Mouse (Mus musculus) cerebellum, adult 9-10 months (tissue): ENCODE measurements at regions not wholly inside any gene's neighbourhood (a gene's known extent, or its start where the extent isn't known, plus 50 kb on each side); places are given as distances from the start of the nearest gene placed in this dataset.

Source experiments
- DNase-seq: peaks from one replicate; pipeline ENCODE4 v3.0.0; 2022

GRCm38 (mm10) chr13:83112741-83113140 is 391.1 kb upstream of the Mef2c start:
- DNase-seq = peak; percentile 10

- DNase-seq = no peak
Measured at GRCm38 (mm10) chr13:83113808-83114207, 390.0 kb upstream of the Mef2c start.

DNA sequence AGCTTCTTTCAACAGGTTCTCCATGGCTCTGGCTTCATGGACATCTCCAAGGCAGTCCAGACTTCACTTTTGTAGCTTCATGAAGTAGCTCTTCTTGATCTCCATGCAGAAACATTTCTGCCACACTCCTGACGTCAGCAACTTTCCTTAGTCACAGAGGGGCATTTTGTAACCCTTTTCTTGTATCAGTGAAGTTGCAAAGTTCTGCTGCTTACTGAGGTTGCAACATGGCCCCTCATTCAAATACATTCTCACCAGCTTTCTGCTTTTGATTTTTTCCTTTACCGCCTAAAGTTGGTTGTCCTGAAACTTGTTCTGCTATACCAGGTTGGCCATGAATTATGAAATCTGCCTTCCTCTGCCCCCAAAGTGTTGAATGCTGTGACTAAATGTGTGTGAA is 389.4 kb upstream of the Mef2c start:
- DNase-seq = no peak

DNA sequence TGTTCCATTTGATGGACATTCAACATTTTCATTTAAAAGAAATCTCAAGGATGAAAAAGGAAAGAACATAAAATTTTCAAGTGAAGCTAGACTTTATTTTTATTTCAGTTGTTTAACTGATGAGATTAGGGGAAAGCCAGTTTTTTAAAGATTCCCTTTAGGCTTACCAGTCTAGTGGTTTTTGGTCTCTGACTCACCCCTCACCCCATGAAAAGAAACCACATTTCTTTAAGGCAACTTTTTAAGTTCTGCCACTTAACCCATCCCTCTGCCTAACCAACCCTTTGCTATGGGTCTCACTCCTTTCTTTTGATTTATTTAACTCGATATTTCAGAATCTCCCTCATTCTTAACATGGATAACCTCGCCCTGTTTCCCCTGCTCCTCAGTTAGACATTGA is 388.1 kb upstream of the Mef2c start:
- no peak for DNase-seq

GRCm38 (mm10) chr13:83120343-83120742 is 383.5 kb upstream of the Mef2c start:
- no peak for DNase-seq

DNA sequence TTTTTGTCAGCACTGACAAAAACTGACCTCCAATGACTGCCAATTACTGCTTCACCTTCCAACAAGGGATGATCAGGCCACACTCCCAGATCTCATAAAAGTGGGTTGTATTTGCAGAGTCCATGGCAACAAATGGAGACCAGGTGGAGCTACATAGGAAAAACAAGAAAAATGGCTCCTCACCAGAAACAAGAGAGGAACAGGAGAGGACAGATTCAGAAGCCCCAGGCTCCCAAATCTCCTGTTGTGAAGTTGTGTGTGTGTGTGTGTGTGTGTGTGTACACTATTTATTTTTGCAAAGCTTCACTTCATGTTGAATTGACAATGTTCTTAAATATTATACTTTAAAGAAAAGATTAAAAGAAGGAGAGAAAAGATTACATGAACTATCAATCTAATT is 380.2 kb upstream of the Mef2c start:
- no peak for DNase-seq

DNA sequence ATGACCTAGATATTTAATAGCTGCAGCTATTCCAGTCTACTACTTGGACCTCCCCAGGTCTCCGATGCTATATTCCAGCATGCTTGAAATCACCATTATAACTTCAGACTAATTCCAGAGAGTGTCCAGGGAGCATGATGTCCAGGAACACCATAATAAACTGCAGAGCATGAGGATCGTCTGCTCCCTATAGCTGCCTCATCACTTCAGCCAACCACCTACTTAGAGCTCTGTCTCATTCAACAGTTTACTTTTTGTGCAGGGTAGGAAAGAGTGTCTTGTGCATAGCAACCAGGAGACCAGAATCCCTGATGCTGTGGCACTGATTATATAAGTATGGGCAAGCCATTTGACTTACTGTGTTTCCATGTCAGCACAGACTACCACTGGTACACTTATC is 379.2 kb upstream of the Mef2c start:
- no peak for DNase-seq

- DNase-seq = no peak
Measured at GRCm38 (mm10) chr13:83126438-83126837, 377.4 kb upstream of the Mef2c start.

DNA sequence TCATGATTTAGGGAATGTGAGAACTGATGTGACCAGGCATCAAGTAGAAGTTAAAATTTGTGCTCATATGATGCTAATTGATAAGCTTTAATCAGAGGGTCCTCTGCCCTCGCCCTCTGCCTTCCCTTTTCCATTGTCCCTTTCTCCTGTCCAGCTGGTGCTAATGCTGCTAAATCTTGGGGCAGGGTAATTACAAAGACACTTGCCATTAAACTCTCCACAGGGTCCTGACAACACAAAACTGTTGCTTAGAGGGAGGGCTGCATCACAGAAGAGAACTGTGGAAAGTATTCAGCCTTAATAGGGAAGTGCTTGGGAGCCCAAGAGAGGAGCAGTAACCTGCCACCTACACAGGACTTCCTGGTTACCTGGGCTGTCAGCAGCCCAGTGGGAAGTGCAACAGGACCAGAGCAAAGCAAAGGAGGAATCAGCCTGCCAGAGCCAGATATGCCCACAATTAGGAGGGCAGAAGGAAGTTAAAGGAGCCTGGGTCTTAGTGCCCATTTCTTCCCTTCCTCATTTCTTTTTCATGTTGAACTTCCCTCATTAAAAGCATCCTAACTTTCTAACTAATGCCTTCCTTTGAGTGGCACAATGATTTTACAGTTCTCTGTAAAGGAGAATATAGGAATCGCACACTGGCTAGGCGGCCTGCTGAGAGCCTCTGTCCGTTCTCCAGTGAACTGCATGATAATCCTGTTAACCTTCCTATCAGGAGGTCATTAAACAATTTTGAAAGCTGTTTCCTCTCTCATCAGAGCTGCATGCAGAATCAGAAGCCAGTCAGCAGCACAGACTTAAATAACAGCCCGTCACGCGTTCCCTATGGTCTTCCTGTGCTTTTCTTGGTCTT is 372.5 kb upstream of the Mef2c start:
- DNase-seq = no peak

- no peak for DNase-seq
Measured at GRCm38 (mm10) chr13:83131982-83132354, 371.9 kb upstream of the Mef2c start.

- no peak for DNase-seq
Measured at GRCm38 (mm10) chr13:83132671-83133638, 370.9 kb upstream of the Mef2c start.

DNA sequence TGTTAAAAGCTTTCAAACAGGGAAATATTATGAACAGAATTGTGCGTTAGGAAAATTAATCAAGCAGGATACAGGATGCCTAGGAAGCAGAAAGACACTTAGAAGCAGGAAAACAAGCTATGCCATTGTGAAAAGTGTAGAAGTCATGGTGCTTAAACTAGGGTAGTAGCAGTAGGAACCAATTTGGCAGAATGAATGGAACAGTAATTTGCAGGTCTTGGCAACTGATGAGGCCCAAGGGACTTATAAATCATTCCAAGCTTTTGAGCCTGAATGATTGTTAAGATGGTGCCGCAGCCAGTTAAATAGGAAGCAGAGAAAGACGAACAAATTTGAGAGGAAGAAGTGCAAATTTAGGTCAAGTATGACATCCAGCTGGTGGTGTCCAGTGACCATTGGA is 360.5 kb upstream of the Mef2c start:
- no peak for DNase-seq

DNA sequence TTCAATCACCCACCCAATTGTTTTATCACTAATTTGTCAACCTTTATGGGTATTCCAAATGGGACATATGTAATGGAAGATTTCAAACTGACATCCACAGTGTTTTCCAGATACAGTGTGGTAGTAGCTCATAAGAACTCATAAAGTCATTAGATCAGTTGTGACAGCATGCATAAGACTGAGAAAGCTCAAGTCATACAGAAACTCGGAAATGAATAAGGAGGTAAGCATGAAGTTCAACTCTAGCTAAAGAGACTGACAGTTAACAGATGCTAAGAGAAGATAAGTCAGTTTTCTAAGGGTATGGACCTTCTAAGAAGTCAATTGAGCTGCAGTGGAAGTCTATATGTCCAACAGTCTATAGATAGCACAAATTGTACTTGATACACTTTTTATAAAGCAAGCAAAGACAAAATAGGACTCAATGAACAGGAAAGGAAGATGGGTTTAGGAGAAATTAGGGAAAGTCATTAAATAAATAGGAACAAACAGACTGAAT is 349.2 kb upstream of the Mef2c start:
- no peak for DNase-seq

DNA sequence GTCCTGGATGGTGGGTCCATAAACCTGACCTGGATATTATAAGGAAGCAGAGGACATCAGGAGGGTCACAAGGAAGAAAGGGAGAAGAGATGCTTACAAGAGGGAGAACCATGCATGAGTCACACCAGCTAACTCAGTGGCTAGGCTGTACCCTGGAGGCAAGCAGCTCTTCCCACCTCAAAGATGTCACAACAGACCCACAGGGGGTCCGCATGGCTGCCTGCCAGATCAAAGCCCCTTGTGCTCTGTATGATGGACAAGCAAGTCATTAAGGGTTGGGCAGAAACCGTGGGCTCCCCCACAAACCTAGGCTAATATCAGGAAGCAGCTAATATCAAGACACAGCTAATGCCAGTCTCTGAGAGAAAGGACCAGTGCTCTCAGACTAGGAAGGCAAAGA is 343.9 kb upstream of the Mef2c start:
- DNase-seq = no peak

DNA sequence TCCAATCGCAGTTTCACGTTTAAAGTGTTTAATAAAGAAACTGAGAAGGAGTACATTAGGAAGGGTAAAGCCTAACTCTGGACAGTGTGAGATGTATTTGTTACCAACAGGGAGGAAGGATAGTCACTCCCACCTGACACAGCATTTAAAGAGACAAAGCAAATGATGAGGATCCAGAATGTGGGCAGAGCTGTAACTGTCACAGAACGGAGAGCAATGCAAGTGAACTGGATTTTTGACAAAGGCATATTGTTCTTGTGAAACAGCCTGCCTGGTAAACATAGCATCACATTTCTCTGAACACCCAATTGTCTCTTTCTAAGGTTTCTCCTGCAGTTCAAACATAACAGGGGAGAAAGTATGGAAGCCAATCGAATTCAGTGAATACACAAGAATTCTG is 341.1 kb upstream of the Mef2c start:
- DNase-seq = peak; percentile 2

- no peak for DNase-seq
Measured at GRCm38 (mm10) chr13:83175086-83175485, 328.7 kb upstream of the Mef2c start.

DNA sequence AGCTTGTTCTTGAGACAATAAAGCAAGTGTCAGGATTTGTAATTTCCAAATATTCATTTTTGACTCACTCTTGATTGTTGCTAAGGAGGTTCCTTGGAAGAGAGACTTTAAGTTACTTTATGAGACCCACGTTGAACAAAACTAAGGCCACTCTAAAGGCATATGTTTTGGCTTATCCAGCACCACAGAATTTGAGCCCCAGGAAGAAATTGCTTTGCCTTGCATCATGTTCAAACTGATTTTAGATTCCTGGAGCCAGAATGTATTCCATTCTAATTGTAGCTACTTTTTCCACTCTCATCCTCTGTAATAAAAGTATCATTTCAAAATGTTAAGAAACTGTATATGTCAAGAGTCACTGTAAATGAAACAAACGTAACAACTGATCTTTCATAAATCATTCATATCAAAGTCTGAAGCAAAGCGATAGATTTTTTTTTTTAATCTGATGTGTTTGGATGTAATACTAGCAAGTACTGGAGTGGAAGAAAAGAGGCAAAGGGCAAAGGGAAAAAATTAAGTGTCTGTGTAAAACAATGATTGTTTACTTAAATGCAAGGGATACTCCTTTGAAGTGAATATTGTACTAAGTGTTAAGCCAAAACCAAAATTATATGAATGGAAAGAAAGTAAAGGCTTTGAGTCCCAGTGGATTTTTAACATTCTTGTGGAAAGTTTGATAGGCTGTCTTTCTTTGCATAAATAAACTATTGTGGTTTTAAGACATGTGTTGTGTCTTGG is 301.7 kb upstream of the Mef2c start:
- no peak for DNase-seq

DNA sequence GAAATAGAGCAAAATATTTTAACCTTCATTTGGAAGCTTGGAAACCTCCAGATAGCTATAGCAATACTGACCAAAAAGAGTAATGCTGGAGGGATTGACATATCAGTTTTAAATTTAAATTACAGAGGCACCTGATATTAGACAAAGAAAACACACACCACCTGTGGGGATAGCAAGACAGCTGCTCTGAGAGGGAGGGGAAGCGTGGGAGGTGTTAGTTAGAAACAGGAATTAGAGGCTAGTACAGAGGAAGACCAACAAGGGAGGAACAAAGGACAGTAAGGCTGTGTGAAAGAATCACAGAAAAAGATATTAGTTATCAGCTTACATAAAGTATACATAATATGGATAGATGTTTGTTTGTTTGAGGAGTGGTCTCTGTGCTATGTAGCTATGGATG is 297.2 kb upstream of the Mef2c start:
- DNase-seq = no peak

- DNase-seq = no peak
Measured at GRCm38 (mm10) chr13:83207513-83207912, 296.3 kb upstream of the Mef2c start.

GRCm38 (mm10) chr13:83208111-83208510 is 295.7 kb upstream of the Mef2c start:
- no peak for DNase-seq

- DNase-seq = no peak
Measured at GRCm38 (mm10) chr13:83214811-83215210, 289.0 kb upstream of the Mef2c start.

DNA sequence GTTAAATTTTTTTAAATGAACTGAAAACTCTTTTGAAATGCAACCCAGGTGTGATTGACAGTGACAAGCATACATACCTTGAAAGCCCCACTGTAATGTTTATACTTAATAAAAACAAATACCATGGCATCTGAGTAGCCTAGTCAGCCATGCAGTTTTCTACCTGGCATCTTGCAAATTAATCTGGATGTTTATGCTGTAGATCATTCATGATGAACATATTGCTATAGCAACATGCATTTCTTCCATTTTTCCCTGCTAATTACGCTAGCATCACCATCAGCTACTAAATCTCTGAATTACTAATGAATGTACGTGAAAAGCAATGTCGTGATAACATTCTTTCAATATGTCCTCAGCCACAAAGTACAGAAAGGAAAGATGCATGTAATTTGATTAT is 287.4 kb upstream of the Mef2c start:
- DNase-seq = no peak

- DNase-seq = no peak
Measured at GRCm38 (mm10) chr13:83252452-83252851, 251.4 kb upstream of the Mef2c start.
